Mouse (Mus musculus) lung, postnatal 0 days (tissue): ENCODE measurements around the gene Arid3a. TPM values are rescaled to one million over a fixed set of nuclear protein-coding genes. Genes with fewer than 3 reads are reported as not detected.
A peak's percentile ranks its signal among the peaks of the same experiment; 100 is the strongest.

Experiments
- ATAC-seq: fragments of 200-750 bp; cut with Nextera tagmentation; 2 replicates; pipeline ENCODE4 v1.8.0; 2017; ENCODE audit warnings: moderate library complexity
- DNase-seq: peaks from one replicate; pipeline ENCODE4 v3.0.0-alpha.2; 2016; ENCODE audit warnings: low spot score
- H3K27ac ChIP-seq: fragments of 300-500 bp; sonication (generic); 2 replicates; pipeline ENCODE4 v1.5.1; 2014; ENCODE audit warnings: antibody characterized with exemption, mild to moderate bottlenecking, low read length, mixed read lengths
- H3K27me3 ChIP-seq: fragments of 300-500 bp; sonication (generic); replicated peaks from 2 replicates; pipeline ENCODE4 v1.6.1; 2014; ENCODE audit warnings: low read length, mixed read lengths; ENCODE audit not compliant: insufficient read depth
- H3K36me3 ChIP-seq: fragments of 300-500 bp; sonication (generic); 2 replicates; pipeline ENCODE4 v1.6.1; 2014; ENCODE audit warnings: low read length, mixed read lengths; ENCODE audit not compliant: insufficient read depth
- H3K4me1 ChIP-seq: fragments of 300-500 bp; sonication (generic); 2 replicates; pipeline ENCODE4 v1.6.1; 2014; ENCODE audit warnings: antibody characterized with exemption, low read depth, low read length, mixed read lengths; ENCODE audit not compliant: insufficient read depth
- H3K4me2 ChIP-seq: fragments of 300-500 bp; sonication (generic); replicated peaks from 2 replicates; pipeline ENCODE4 v1.6.1; 2014; ENCODE audit warnings: low read depth, mild to moderate bottlenecking, low read length, moderate library complexity, mixed read lengths
- H3K4me3 ChIP-seq: fragments of 300-500 bp; sonication (generic); 2 replicates; pipeline ENCODE4 v1.5.1; 2014; ENCODE audit warnings: low read depth, low read length
- H3K9ac ChIP-seq: fragments of 300-500 bp; sonication (generic); replicated peaks from 2 replicates; pipeline ENCODE4 v1.6.1; 2014; ENCODE audit warnings: low read depth, mild to moderate bottlenecking
- H3K9me3 ChIP-seq: fragments of 300-500 bp; sonication (generic); 2 replicates; pipeline ENCODE4 v1.6.1; 2016; ENCODE audit warnings: low read length, mixed read lengths
- CTCF ChIP-seq: IDR thresholded peaks from 2 replicates; pipeline ENCODE4 v1.5.1; 2016; ENCODE audit warnings: antibody characterized with exemption, mild to moderate bottlenecking
- EP300 ChIP-seq: IDR thresholded peaks from 2 replicates; pipeline ENCODE4 v1.6.1; 2016; ENCODE audit warnings: antibody characterized with exemption, mild to moderate bottlenecking, control low read depth
- WGBS: fragments of 180-500 bp; shearing (Covaris S2); extraction: QIAGEN DNeasy Blood & Tissue Kit; methylation state at CpG from one replicate; pipeline ENCODE4 v1.1.7; 2014; 5-methylcytosine and 5-hydroxymethylcytosine counted together
- polyA plus RNA-seq: library from polyadenylated mRNA; unstranded; fragments of >200 nt; fragmentation: Nextera tagmentation; extraction: Ambion mirVana; gene quantifications from 2 replicates; pipeline ENCODE4 v1.2.1, GENCODE M21; 2015

Arid3a gene
- polyA plus RNA-seq, 1 experiment from 2014 or later: 4.8 TPM

DNA sequence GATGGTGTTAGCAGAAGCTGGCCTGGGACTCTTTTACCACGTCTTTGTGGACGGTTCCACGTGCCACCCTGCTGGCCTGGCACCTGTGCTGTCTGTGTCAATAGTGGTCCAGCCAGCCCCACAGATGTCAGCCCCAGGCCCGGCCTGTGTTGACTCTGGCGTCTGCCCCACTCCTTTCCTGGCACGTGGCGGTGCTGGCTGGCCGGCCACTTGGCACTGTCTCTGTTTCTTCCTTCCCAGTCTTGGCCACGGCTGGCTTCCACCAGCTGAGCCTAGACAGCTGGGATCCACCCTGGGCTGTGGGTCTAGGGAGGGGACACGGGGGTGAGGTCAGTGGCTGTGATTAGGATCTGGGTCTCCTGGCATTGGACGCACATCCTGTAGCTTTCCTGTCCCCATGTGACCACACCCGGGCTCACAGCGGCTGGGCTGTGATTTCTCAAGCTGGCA, 7.5 kb downstream of the Arid3a start:
- no peak overlapping the region for H3K4me2 ChIP-seq
- no peak overlapping the region for H3K4me3 ChIP-seq
- H3K9me3 ChIP-seq: no peaks in the 10 kb centered on the region
- peak; percentile 95 for DNase-seq
- H3K27me3 ChIP-seq: no peaks in the 10 kb centered on the region
- peak overlapping the region; percentile 65 for H3K27ac ChIP-seq
- no peak overlapping the region for H3K9ac ChIP-seq
- H3K36me3 ChIP-seq: peaks cover 12% of the 10 kb centered on the region; the same call in 1 of the 2 replicates
- peak; percentile 84 for ATAC-seq
- H3K4me1 ChIP-seq: peaks cover 62% of the 10 kb centered on the region
- 4% methylated on average over 13 of the region's 13 CpGs for WGBS
- TF ChIP-seq EP300: peak; percentile 98
- TF ChIP-seq CTCF: no peak; the same call in 1 of the 2 replicates

DNA sequence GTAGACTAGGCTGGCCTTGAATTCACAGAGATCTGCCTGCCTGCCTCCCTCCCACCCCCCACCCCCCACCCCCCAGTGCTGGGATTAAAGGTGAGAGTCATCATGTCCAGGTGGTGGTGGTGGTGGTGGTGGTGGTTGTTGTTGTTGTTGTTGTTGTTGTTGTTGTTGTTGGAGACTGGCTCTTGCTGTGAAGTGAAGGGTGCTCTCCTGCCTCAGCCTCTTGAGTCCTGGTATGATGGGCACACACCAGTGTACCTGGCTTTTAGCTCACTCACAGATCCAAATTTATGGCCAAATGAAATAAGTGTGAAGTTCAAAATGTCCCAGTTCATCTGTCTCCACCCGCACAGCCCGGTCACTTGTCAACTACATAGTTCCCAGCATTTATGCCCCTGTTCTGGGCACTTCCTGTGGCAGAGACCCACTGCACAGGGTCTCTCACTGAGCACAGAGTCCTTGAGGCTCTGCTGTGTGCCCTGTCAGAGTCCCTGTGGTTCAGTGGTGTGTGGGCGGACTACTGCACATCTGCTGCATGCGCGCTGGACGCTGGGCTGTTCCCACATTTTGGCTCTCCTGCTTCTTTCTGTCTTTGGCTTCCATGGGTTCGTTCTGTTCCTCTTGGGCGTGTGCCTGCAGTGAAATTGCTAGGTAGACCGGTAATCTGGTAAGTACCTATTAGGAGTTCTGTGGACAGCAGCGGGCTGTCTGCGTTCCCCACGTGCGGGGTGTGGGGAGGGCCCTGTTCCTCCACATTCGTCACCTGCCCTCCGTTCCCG, 8.1 kb downstream of the Arid3a start:
- 84% methylated on average over 16 of the region's 16 CpGs for WGBS
- ATAC-seq (no peak), DNase-seq (no peak)
- Histone ChIP-seq H3K36me3 (peaks cover 12% of the 10 kb centered on the region; the same call in 1 of the 2 replicates), H3K9me3 (no peaks in the 10 kb centered on the region), H3K4me2 (no peak overlapping the region), H3K9ac (no peak overlapping the region), H3K27ac (peak overlapping the region; percentile 65), H3K4me1 (peaks cover 59% of the 10 kb centered on the region), H3K4me3 (no peak overlapping the region), H3K27me3 (no peaks in the 10 kb centered on the region)
- TF ChIP-seq CTCF: no peak
- no peak for TF ChIP-seq EP300

DNA sequence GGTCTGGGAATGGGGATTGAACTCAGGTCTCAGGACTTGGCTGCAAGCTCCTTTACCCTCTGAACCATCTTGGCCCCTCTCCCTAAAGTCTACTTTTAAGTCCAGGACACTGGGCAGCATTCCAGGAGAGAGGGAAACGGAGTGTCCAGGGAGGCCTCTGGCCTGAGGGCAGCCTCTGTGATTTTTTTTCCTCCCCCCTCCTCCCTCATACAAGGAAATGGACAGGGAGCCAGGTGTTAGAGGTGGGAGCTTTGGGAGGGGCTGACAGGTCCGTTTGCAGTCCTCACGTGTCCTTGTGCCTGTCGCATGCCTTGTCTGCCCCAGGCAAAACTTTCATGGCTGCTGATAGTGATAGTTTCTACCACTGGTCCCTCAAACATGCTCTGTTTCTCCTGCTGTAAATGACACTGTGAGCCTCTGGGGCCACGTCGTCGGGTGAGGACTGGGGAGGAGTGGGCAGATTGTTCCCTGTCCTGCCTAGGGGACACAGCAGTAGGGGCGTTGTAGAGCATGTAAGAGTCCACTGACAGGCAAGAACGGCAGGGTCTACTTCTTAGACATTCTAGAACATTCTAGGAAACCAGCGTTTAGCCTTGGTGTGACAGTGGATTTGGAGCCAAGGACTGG, 9.6 kb downstream of the Arid3a start:
- Histone ChIP-seq H3K4me2 (peak overlapping the region; percentile 50), H3K4me1 (peaks cover 59% of the 10 kb centered on the region), H3K27me3 (no peaks in the 10 kb centered on the region), H3K27ac (peak overlapping the region; percentile 89), H3K9ac (no peak overlapping the region), H3K9me3 (no peaks in the 10 kb centered on the region), H3K36me3 (peaks cover 3% of the 10 kb centered on the region; the same call in 1 of the 2 replicates), H3K4me3 (peak overlapping the region; percentile 10; the same call in 1 of the 2 replicates)
- ATAC-seq: no peak
- WGBS: 18% methylated on average over 10 of the region's 10 CpGs
- DNase-seq: peak; percentile 62
- TF ChIP-seq CTCF: 0 out of 2 replicates have a peak, but pooled peaks have one; percentile 21
- no peak; the same call in 1 of the 2 replicates for TF ChIP-seq EP300

DNA sequence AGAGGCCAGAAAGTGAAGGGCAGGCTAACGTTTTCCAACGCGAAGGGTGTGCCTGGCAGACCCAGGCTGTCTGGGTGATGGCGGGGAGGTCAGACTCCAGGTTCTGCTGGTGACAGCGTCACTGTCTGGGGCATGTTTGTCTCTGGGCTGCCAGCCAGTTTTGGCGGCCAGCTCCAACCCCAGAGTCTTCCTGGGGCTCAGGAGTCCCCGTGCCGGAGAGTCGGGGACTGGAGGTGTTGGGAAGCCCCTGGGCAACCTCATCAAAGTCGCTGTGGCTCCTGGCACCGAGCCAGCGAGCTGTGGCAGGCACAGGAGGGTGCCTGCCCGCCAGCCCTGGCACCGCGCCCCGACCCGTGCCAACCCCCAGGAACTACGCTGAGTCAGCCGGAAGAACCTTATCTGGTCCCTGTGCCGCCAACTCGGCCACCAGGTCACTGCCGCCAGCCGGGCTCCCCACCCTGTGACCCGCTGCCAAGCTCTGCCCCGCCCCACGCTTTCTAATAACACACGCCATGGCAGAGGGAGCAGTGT, 10.1 kb downstream of the Arid3a start:
- Histone ChIP-seq H3K27ac (peak overlapping the region; percentile 89), H3K4me2 (peak overlapping the region; percentile 50), H3K9me3 (no peaks in the 10 kb centered on the region), H3K4me3 (peak overlapping the region; percentile 10; the same call in 1 of the 2 replicates), H3K27me3 (no peaks in the 10 kb centered on the region), H3K36me3 (no peaks in the 10 kb centered on the region), H3K9ac (no peak overlapping the region), H3K4me1 (peaks cover 58% of the 10 kb centered on the region)
- ATAC-seq (peak; percentile 74), DNase-seq (peak; percentile 93)
- 8% methylated on average over 26 of the region's 27 CpGs for WGBS
- TF ChIP-seq CTCF (no peak), EP300 (peak; percentile 56; the same call in 1 of the 2 replicates)

DNA sequence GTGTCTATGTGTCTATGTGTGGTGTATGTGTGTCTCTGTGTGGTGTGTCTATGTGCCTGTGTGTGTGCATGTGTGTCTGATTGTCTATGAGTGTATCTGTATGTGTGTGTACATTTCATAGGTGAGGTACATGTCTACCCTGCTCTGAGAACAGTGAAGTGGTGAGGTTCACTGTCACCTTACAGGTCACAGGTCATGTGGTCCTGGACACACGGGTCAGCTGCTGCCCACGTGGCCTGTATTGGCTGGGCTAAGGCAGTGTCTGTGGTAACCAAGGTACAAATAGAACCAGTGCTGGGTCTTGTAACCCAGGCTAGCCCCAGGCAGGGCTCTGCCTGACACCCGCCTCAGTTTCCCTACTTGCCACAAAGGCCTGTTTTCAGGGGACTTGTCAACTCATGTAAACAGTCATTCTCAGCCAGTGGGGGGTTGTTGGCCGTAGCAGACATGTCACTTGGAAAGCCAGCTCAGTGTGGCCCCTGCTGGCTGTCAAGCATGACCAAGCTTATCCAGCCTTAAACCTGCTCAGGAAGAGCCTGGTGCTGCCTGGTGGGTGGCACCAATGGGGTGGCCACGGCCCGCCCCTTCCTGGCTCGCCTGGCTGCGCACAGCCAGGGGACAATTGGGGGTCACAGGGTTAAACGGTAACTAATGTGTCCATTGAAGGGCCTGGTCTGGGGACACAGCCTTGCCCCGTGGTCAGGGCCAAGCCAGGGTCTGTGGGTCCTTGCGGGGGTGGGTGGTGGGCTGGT, 11.1 kb downstream of the Arid3a start:
- Histone ChIP-seq H3K27me3 (no peaks in the 10 kb centered on the region), H3K36me3 (no peaks in the 10 kb centered on the region), H3K4me1 (peaks cover 48% of the 10 kb centered on the region), H3K27ac (peak overlapping the region; percentile 89), H3K4me2 (peak overlapping the region; percentile 50), H3K9ac (no peak overlapping the region), H3K4me3 (no peak overlapping the region), H3K9me3 (no peaks in the 10 kb centered on the region)
- ATAC-seq (no peak), DNase-seq (no peak)
- TF ChIP-seq CTCF: no peak
- TF ChIP-seq EP300: no peak
- WGBS: 78% methylated on average over 11 of the region's 11 CpGs

DNA sequence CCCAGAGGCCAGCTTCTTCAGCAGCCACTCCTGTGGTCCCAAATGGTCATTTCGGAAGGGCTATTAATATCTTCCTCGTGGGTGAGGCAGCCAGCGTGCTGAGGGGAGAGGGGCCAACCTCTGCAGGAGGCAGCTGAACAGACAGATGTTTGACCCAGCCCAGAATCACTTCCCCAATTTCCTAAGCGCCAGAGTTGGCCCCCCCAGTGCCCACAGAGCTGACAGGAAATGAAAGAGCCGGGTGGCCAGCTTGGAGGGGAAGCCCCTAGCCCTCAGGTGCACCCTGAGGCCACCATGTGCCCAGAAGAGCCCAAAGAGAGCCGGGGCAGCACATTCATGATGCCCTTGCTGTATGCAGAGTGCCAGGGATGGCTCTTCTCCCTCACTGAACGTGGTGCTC, 13.9 kb downstream of the Arid3a start:
- no peak for TF ChIP-seq EP300
- no peak for TF ChIP-seq CTCF
- Histone ChIP-seq H3K4me1 (peaks cover 35% of the 10 kb centered on the region), H3K27me3 (no peaks in the 10 kb centered on the region), H3K36me3 (no peaks in the 10 kb centered on the region), H3K9ac (no peak overlapping the region), H3K9me3 (no peaks in the 10 kb centered on the region), H3K4me2 (no peak overlapping the region), H3K27ac (no peak overlapping the region), H3K4me3 (no peak overlapping the region)
- DNase-seq (no peak), ATAC-seq (no peak)
- 40% methylated on average over 7 of the region's 7 CpGs for WGBS
